Mouse (Mus musculus): ENCODE results near the gene Zfp882. TPM values are rescaled to one million over a fixed set of nuclear protein-coding genes. Genes with fewer than 3 reads are reported as not detected.

Zfp882 gene
- total and polyA plus RNA-seq, 3 experiments = 12.4 to 16.1 TPM; not detected in 1

DNA sequence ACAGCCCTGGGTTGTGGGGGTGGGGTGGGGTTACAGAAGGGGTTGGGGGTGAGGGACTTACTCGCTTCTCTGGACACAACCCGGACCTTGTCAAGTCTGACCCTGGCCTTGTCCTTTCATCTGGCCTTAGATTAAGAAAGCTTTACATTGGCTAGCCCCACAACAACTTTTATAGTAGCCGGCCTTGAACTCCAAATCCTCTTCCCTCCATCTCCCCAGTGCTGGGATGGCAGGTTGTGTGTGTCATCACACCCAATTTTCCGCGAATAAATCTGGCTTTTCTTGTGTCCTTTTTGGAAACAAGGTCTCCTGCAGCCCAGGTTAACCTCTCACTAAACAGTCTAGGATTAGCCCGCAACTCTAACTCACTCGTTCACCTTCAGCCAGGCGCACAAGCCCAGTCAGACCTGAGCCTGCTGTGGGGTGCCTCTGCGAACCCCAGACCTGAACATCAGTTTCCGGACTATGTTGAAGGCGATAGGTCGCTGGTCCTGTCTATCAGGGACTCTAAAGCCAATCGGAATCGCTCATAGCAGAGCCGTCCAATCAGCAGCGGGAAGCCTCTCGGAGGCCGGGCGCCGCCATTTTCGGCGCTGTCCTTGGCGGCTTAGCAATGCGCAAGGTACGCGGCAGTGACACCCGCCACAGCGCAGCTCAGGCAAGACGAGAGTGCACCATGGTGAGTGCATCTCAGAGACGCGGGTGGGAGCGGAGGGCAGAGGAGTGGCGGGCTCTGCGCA lies 42.2 kb downstream of the Zfp882 start, which contains the start of gene Zfp961 (continued):
- no peak for TF ChIP-seq MEF2A (IDR thresholded peaks at IDR 0.05; ENCODE audit: extremely low read depth, insufficient replicate concordance, low read depth, low read length, poor library complexity, severe bottlenecking)
- peak; percentile 96 for TF ChIP-seq MXI1 (IDR thresholded peaks at IDR 0.05; ENCODE audit: low read depth, low read length)
- TF ChIP-seq SIN3A (IDR thresholded peaks at IDR 0.05; ENCODE audit: low read length) = peak; percentile 90
- TF ChIP-seq CTCF (IDR thresholded peaks at IDR 0.05 in 2 of 3, conservative IDR thresholded peaks at IDR 0.05 in 1 of 3; ENCODE audit: control insufficient read depth in 1 of 3, insufficient read depth in 1 of 3, low read depth in 2 of 3, low read length in 3 of 3, poor library complexity in 1 of 3, severe bottlenecking in 1 of 3) = no peak
- peak; percentile 98 for TF ChIP-seq NELFE (IDR thresholded peaks at IDR 0.05; ENCODE audit: low read depth, low read length)
- TF ChIP-seq TBP (IDR thresholded peaks at IDR 0.05; ENCODE audit: low read depth, low read length) = peak; percentile 85
- TF ChIP-seq UBTF (IDR thresholded peaks at IDR 0.05; ENCODE audit: borderline replicate concordance, insufficient read depth, low read depth, low read length) = no peak
- no peak for TF ChIP-seq RCOR1 (IDR thresholded peaks at IDR 0.05; ENCODE audit: low read depth, low read length)
- TF ChIP-seq KAT2A (conservative IDR thresholded peaks at IDR 0.05; ENCODE audit: low read depth, low read length) = peak; percentile 47; the same call in 1 of the 2 replicates
- TF ChIP-seq USF2 (IDR thresholded peaks at IDR 0.05; ENCODE audit: borderline replicate concordance in 1 of 2, insufficient read depth in 1 of 2, low read depth in 1 of 2, low read length in 2 of 2) = no peak
- TF ChIP-seq ZC3H11A (IDR thresholded peaks at IDR 0.05; ENCODE audit: low read depth, low read length) = no peak
- no peak for TF ChIP-seq TAL1 (IDR thresholded peaks at IDR 0.05; ENCODE audit: low read length)

DNA sequence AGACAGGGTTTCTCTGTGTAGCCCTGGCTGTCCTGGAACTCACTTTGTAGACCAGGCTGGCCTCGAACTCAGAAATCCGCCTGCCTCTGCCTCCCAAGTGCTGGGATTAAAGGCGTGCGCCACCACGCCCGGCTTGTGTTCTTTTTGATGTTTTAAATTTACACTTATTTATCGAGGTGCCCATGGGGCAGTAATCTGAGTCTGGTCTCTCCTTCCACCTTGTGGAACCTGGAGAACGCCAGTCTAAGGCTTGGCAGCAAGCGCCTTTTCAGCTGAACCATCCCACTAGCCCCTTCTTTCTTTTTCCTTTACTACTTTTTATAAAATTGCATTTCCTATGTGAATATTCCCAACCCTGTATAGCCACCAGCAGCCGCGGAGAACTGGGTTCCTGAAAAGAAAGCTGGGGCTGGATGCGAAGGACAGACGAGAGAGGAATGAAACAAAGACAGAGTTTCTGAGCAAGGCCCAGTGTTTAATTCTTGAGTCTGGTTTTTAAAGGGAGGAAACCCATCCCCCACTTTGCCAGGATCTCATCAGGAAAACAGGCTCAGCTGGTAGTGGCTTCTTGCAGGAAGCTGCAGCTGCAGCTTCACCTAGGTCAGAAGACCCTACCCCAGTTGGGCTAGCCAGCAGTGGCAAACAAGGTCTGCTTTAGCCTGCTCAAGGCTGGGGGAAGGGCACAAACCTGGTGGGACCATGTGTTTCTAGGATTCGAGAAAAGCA lies 43.2 kb downstream of the Zfp882 start:
- Histone ChIP-seq H3K4me3 (ENCODE audit: control insufficient read depth in 1 of 2, insufficient read depth in 1 of 2, low read depth in 2 of 2, low read length in 2 of 2) (peak overlapping the region; percentile 86 to 100), H3K27ac (ENCODE audit: control insufficient read depth, low read depth, low read length) (peak overlapping the region; percentile 86), H3K27me3 (ENCODE audit: control insufficient read depth in 1 of 2, insufficient read depth in 2 of 2, low read length in 2 of 2) (no peaks in the 10 kb centered on the region), H3K36me3 (ENCODE audit: control insufficient read depth in 1 of 2, insufficient read depth in 2 of 2, low read length in 2 of 2) (peaks cover 6 to 25% of the 10 kb centered on the region in 2 experiments; a peak in 3 of 4 replicates), H3K9ac (ENCODE audit: control insufficient read depth, low read depth, low read length, poor library complexity, severe bottlenecking) (peak overlapping the region; percentile 98), H3K4me1 (ENCODE audit: control insufficient read depth in 1 of 2, insufficient read depth in 2 of 2, low read length in 2 of 2) (peaks cover 7 to 25% of the 10 kb centered on the region in 2 experiments; a peak in 3 of 4 replicates), H3K79me2 (ENCODE audit: control insufficient read depth, insufficient read depth, low read length, poor library complexity) (peaks cover 39% of the 10 kb centered on the region), H3K9me3 (replicated peaks; ENCODE audit: insufficient read depth, low read length) (no peaks in the 10 kb centered on the region)
- no peak for TF ChIP-seq JUND (IDR thresholded peaks at IDR 0.05; ENCODE audit: low read depth, low read length)
- TF ChIP-seq TBP (IDR thresholded peaks at IDR 0.05; ENCODE audit: low read depth, low read length) = 0 out of 2 replicates have a peak, but pooled peaks have one; percentile 26
- peak; percentile 43 for DNase-seq (ENCODE audit: low read depth, low spot score)

DNA sequence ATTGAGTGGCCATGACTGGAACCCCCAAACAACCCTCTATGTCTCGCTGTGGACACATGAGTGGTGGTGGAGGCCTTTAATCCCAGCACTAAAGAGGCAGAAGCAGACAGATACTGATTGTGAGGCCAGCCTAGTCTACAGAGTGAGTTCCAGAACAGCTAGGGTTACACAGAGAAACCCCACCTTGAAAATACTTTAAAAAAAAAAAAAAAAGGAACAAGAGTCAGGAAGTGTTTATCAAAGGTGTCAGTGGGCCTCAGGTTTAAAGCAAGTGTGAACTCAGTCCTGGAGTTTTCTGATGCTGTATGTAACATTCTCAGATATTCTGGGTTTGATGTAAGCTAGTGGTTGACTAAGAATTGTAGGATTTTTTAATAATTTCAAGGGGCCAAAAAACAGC lies 44.1 kb downstream of the Zfp882 start:
- Histone ChIP-seq H3K79me2 (ENCODE audit: control insufficient read depth, insufficient read depth, low read length, poor library complexity) (peaks cover 41% of the 10 kb centered on the region), H3K27ac (ENCODE audit: control insufficient read depth, low read depth, low read length) (peak overlapping the region; percentile 1; the same call in 1 of the 2 replicates), H3K9me3 (replicated peaks; ENCODE audit: insufficient read depth, low read length) (no peaks in the 10 kb centered on the region), H3K36me3 (ENCODE audit: control insufficient read depth in 1 of 2, insufficient read depth in 2 of 2, low read length in 2 of 2) (peaks cover 7 to 26% of the 10 kb centered on the region in 2 experiments; a peak in 3 of 4 replicates), H3K4me1 (ENCODE audit: control insufficient read depth in 1 of 2, insufficient read depth in 2 of 2, low read length in 2 of 2) (peaks cover 7 to 21% of the 10 kb centered on the region in 2 experiments; a peak in 3 of 4 replicates), H3K4me3 (ENCODE audit: control insufficient read depth in 1 of 2, insufficient read depth in 1 of 2, low read depth in 2 of 2, low read length in 2 of 2) (peak overlapping the region in 1 of 2 experiments; percentile 100; a peak in 1 of 4 replicates), H3K27me3 (ENCODE audit: control insufficient read depth in 1 of 2, insufficient read depth in 2 of 2, low read length in 2 of 2) (no peaks in the 10 kb centered on the region), H3K9ac (ENCODE audit: control insufficient read depth, low read depth, low read length, poor library complexity, severe bottlenecking) (peak overlapping the region; percentile 98; the same call in 1 of the 2 replicates)
- DNase-seq (ENCODE audit: low read depth, low spot score) = peak; percentile 35
- TF ChIP-seq GATA1 (IDR thresholded peaks at IDR 0.05; ENCODE audit: low read depth, low read length) (no peak), JUND (IDR thresholded peaks at IDR 0.05; ENCODE audit: low read depth, low read length) (no peak), USF1 (IDR thresholded peaks at IDR 0.05; ENCODE audit: low read depth, low read length) (no peak), ZMIZ1 (IDR thresholded peaks at IDR 0.05; ENCODE audit: low read depth, low read length) (no peak), RCOR1 (IDR thresholded peaks at IDR 0.05; ENCODE audit: low read depth, low read length) (no peak), MAX (IDR thresholded peaks at IDR 0.05; ENCODE audit: low read length) (no peak), MAZ (IDR thresholded peaks at IDR 0.05; ENCODE audit: low read depth, low read length) (no peak), ZNF384 (IDR thresholded peaks at IDR 0.05; ENCODE audit: low read depth, low read length) (peak; percentile 93), MXI1 (IDR thresholded peaks at IDR 0.05; ENCODE audit: low read depth, low read length) (0 out of 2 replicates have a peak, but pooled peaks have one; percentile 21), NELFE (IDR thresholded peaks at IDR 0.05; ENCODE audit: low read depth, low read length) (no peak), TAL1 (IDR thresholded peaks at IDR 0.05; ENCODE audit: low read length) (no peak), POLR2A (IDR thresholded peaks at IDR 0.05; ENCODE audit: control insufficient read depth in 1 of 2, insufficient read depth in 1 of 2, low read depth in 1 of 2, low read length in 2 of 2, poor library complexity in 1 of 2) (no peak), EP300 (IDR thresholded peaks at IDR 0.05; ENCODE audit: low read depth in 1 of 2, low read length in 2 of 2) (peak in 1 of 2 experiments; percentile 45; a peak in 1 of 4 replicates), CHD2 (IDR thresholded peaks at IDR 0.05; ENCODE audit: low read length) (no peak), USF2 (IDR thresholded peaks at IDR 0.05; ENCODE audit: borderline replicate concordance in 1 of 2, insufficient read depth in 1 of 2, low read depth in 1 of 2, low read length in 2 of 2) (no peak), NRF1 (IDR thresholded peaks at IDR 0.05; ENCODE audit: insufficient read depth, low read depth, low read length, poor library complexity, severe bottlenecking) (no peak), ELF1 (IDR thresholded peaks at IDR 0.05; ENCODE audit: low read depth, low read length) (0 out of 2 replicates have a peak, but pooled peaks have one; percentile 24), KAT2A (conservative IDR thresholded peaks at IDR 0.05; ENCODE audit: low read depth, low read length) (no peak)

Measured in MEL (cell line).